ENCODE assay signal across 9 mouse cellular contexts in genomic region chr15:102999183-102999831, GRCm38 (mm10). TPM values are rescaled to one million over a fixed set of nuclear protein-coding genes. Genes with fewer than 3 reads are reported as not detected.
A peak's percentile ranks its signal among the peaks of the same experiment; 100 is the strongest.
DNase-seq lines count a peak whose midpoint lies in the region; ATAC-seq lines count a peak whose summit lies in the region.
"Had no signal": no experiment of that assay in that cellular context is flagged by ENCODE, and none has a peak within 500 bp of the region (broad histone marks: within the 10 kb centered on the region; RNA-seq: fewer than 3 reads in every experiment).

No protein-coding gene starts in this region.

- no peaks in the 10 kb centered on the region for H3K9me3 ChIP-seq in forebrain, embryonic 10.5 days

- H3K4me3 ChIP-seq in forebrain, embryonic 10.5 days, result peak overlapping the region; percentile 43

- intact Hi-C loops in heart, postnatal 10 days (cut with DNase I), result no loop called here
- intact Hi-C loops in left cerebral cortex, postnatal 14 days (cut with DNase I), result no loop called here

- DNase-seq in T-cell, adult 2 months (ENCODE audit: low spot score), result peak; percentile 75
- DNase-seq in forebrain, embryonic 10.5 days (ENCODE audit: extremely low spot score, low spot score), result no peak
- peak; percentile 64 to 70 for DNase-seq in heart, postnatal 10 days
- peak; percentile 90 to 96 for DNase-seq in kidney, postnatal 25 days
- peak; percentile 88 for DNase-seq in testis, postnatal 10 days (ENCODE audit: low spot score)
- DNase-seq in left cerebral cortex, postnatal 14 days (ENCODE audit: low spot score in 2 of 2), result no peak

- no peaks in the 10 kb centered on the region for H3K36me3 ChIP-seq in forebrain, embryonic 10.5 days (replicated peaks)

- ATAC-seq in CD4-positive, CD25-positive, alpha-beta regulatory T cell, adult 4 months, result peak; percentile 89
- ATAC-seq in megakaryocyte-erythroid progenitor cell, adult 5-6 weeks (replicated peaks; ENCODE audit: low FRiP score, low TSS enrichment, poor library complexity, severe bottlenecking), result peak; percentile 46

- WGBS in forebrain, embryonic 10.5 days, result under 1% methylated on average over 33 of the region's 33 CpGs

- H3K27ac ChIP-seq in forebrain, embryonic 10.5 days, result no peak overlapping the region

- H3K27me3 ChIP-seq in forebrain, embryonic 10.5 days (ENCODE audit: poor library complexity, severe bottlenecking), result peaks cover 100% of the 10 kb centered on the region

- peaks cover 18% of the 10 kb centered on the region for H3K4me1 ChIP-seq in forebrain, embryonic 10.5 days

RNA-seq across cellular contexts. Expression of gene Hoxc6, which starts 1.2 kb away (rescaled TPM):
- not detected for polyA plus RNA-seq in CD4-positive, CD25-positive, alpha-beta regulatory T cell, adult 4 months (2017; shearing (Covaris generic))
- polyA plus RNA-seq in forebrain, embryonic 10.5 days (2016; fragmentation: Nextera tagmentation; extraction: Ambion mirVana), result not detected in 2 replicates
- under 1 TPM in 1 of 2 experiments, not detected in 1; 0.15 TPM for total RNA-seq in heart, postnatal 10 days (2021)
- not detected in 2 replicates for total RNA-seq in megakaryocyte-erythroid progenitor cell, adult 5-6 weeks (2014; fragmentation: Nextera tagmentation)
- not detected in 2 replicates for total RNA-seq in megakaryocyte-erythroid progenitor cell, adult 5-6 weeks (2017)
- not detected for total RNA-seq in left cerebral cortex, postnatal 14 days (2021)
- total RNA-seq: layer of hippocampus, postnatal 14 days had no signal

RNA-seq across cellular contexts. Expression of gene Hoxc8, which starts 8.9 kb away (rescaled TPM):
- under 1 TPM in 1 of 2 experiments, not detected in 1; 0.43 TPM for polyA plus RNA-seq in CD4-positive, CD25-positive, alpha-beta regulatory T cell, adult 4 months (2017; shearing (Covaris generic))
- polyA plus RNA-seq in forebrain, embryonic 10.5 days (2016; fragmentation: Nextera tagmentation; extraction: Ambion mirVana), result not detected in 2 replicates
- total RNA-seq in heart, postnatal 10 days (2021), result not detected
- not detected in 2 replicates for total RNA-seq in megakaryocyte-erythroid progenitor cell, adult 5-6 weeks (2014; fragmentation: Nextera tagmentation)
- not detected in 2 replicates for total RNA-seq in megakaryocyte-erythroid progenitor cell, adult 5-6 weeks (2017)
- total RNA-seq in left cerebral cortex, postnatal 14 days (2021), result not detected
- total RNA-seq: layer of hippocampus, postnatal 14 days had no signal

RNA-seq across cellular contexts. Expression of gene Hoxc4, which starts 19.4 kb away (rescaled TPM):
- not detected for polyA plus RNA-seq in CD4-positive, CD25-positive, alpha-beta regulatory T cell, adult 4 months (2017; shearing (Covaris generic))
- polyA plus RNA-seq in forebrain, embryonic 10.5 days (2016; fragmentation: Nextera tagmentation; extraction: Ambion mirVana), result not detected in 2 replicates
- under 1 TPM in 1 of 2 experiments, not detected in 1; 0.24 TPM for total RNA-seq in heart, postnatal 10 days (2021)
- total RNA-seq in megakaryocyte-erythroid progenitor cell, adult 5-6 weeks (2014; fragmentation: Nextera tagmentation), result not detected in 2 replicates
- not detected in 2 replicates for total RNA-seq in megakaryocyte-erythroid progenitor cell, adult 5-6 weeks (2017)
- not detected for total RNA-seq in left cerebral cortex, postnatal 14 days (2021)
- total RNA-seq: layer of hippocampus, postnatal 14 days had no signal

RNA-seq across cellular contexts. Expression of gene Hoxc9, which starts 23.1 kb away (rescaled TPM):
- polyA plus RNA-seq in CD4-positive, CD25-positive, alpha-beta regulatory T cell, adult 4 months (2017; shearing (Covaris generic)), result not detected
- not detected in 2 replicates for polyA plus RNA-seq in forebrain, embryonic 10.5 days (2016; fragmentation: Nextera tagmentation; extraction: Ambion mirVana)
- not detected for total RNA-seq in heart, postnatal 10 days (2021)
- not detected in 2 replicates for total RNA-seq in megakaryocyte-erythroid progenitor cell, adult 5-6 weeks (2014; fragmentation: Nextera tagmentation)
- total RNA-seq in megakaryocyte-erythroid progenitor cell, adult 5-6 weeks (2017), result not detected in 2 replicates
- total RNA-seq in left cerebral cortex, postnatal 14 days (2021), result not detected
- total RNA-seq: layer of hippocampus, postnatal 14 days had no signal

RNA-seq across cellular contexts. Expression of gene Hoxc5, which starts 32.1 kb away (rescaled TPM):
- polyA plus RNA-seq in CD4-positive, CD25-positive, alpha-beta regulatory T cell, adult 4 months (2017; shearing (Covaris generic)), result not detected
- polyA plus RNA-seq in forebrain, embryonic 10.5 days (2016; fragmentation: Nextera tagmentation; extraction: Ambion mirVana), result not detected in 2 replicates
- total RNA-seq in heart, postnatal 10 days (2021), result under 1 TPM; 0.12 to 0.15 TPM
- not detected in 2 replicates for total RNA-seq in megakaryocyte-erythroid progenitor cell, adult 5-6 weeks (2014; fragmentation: Nextera tagmentation)
- not detected in 2 replicates for total RNA-seq in megakaryocyte-erythroid progenitor cell, adult 5-6 weeks (2017)
- not detected for total RNA-seq in left cerebral cortex, postnatal 14 days (2021)
- total RNA-seq: layer of hippocampus, postnatal 14 days had no signal

Comparison
In these comparisons a context has a peak if more than half of its experiments do, and no peak if none do; other contexts are left out.
1. DNase-seq: peak in T-cell, adult 2 months (single experiment), heart, postnatal 10 days (2 of 2), kidney, postnatal 25 days (2 of 2) and testis, postnatal 10 days (single experiment); none in forebrain, embryonic 10.5 days (single experiment) and left cerebral cortex, postnatal 14 days (0 of 2).